Mouse (Mus musculus): ENCODE data around the gene Dot1l. TPM values are rescaled to one million over a fixed set of nuclear protein-coding genes. Genes with fewer than 3 reads are reported as not detected.

The Dot1l gene
- 20.6 TPM for polyA plus RNA-seq (2012; fragmentation: generic; extraction: Trizol)

DNA sequence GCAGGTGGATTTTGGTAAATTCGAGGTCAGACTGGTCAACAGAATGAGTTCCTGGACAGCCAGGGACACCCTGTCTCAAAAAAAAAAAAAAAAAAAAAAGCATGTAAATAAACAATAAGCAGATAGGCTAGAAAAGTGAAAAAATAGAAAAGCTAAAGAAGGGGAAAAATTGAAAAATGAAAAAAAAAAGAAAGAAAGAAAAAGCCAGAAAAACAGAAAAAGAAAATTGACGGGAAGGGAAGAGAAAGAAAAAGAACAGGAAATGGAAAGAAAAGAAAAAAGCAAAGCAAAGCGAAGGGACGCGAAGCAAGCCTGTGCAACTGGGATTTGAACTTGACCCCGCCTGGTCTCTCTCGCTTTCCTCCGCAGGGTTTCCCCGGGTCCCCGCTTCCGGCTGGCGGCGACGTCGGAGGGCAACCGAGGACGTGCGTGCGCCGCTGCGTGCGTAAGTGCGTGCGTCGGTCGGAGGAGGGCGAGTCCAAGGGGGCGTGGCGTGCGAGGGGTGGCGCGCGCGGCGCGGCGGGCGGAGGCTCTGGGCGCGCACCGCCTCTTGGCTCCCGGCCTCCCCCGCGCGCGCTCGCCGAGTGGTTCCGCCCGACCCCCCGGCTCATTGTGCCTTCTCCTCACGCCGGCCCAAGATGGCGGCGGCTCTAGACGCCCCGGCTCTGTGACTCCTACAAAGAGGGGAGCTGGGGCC is at the start of gene Dot1l:
Gene Dot1l (plus strand): TSS at position 613 of the 697 bp plus-strand sequence.
- H3K4me2 ChIP-seq (ENCODE audit: low read depth), result peak within 1 kb of the TSS; percentile 82
- peaks cover 44% of the 10 kb centered on the region for H3K79me2 ChIP-seq (ENCODE audit: control insufficient read depth, insufficient read depth)
- H3K4me3 ChIP-seq, result peak within 1 kb of the TSS; percentile 64
- no peaks in the 10 kb centered on the region for H3K36me3 ChIP-seq (ENCODE audit: control insufficient read depth, insufficient read depth)
- H3K27me3 ChIP-seq (ENCODE audit: control insufficient read depth, insufficient read depth, insufficient read length), result no peaks in the 10 kb centered on the region
- TF ChIP-seq TCF12 (IDR thresholded peaks at IDR 0.05; ENCODE audit: insufficient read depth, poor library complexity, severe bottlenecking) (no peak), E2F4 (IDR thresholded peaks at IDR 0.05; ENCODE audit: insufficient read depth) (peak; percentile 20), MYOG (IDR thresholded peaks at IDR 0.05; ENCODE audit: control insufficient read depth in 1 of 3, insufficient read depth in 1 of 3, insufficient read length in 2 of 3, low read depth in 2 of 3) (peak in 1 of 3 experiments; percentile 57), SRF (IDR thresholded peaks at IDR 0.05; ENCODE audit: control insufficient read depth, insufficient read length, low read depth) (peak; percentile 62), POLR2A (IDR thresholded peaks at IDR 0.05; ENCODE audit: insufficient read length, low read depth) (no peak), REST (IDR thresholded peaks at IDR 0.05; ENCODE audit: insufficient read depth, insufficient read length) (no peak), MAX (IDR thresholded peaks at IDR 0.05; ENCODE audit: low read depth) (no peak), MYOD1 (IDR thresholded peaks at IDR 0.05; ENCODE audit: control insufficient read depth in 1 of 3, insufficient read length in 2 of 3, low read depth in 2 of 3) (peak in 2 of 3 experiments; percentile 9 to 56), POLR2AphosphoS2 (IDR thresholded peaks at IDR 0.05; ENCODE audit: insufficient read length, low read depth) (peak; percentile 71)
- H3ac ChIP-seq (ENCODE audit: control insufficient read depth, insufficient read length), result peak within 1 kb of the TSS; percentile 88

GRCm38 (mm10) chr10:80705479-80705878 is 49.5 kb upstream of the Dot1l start:
- Histone ChIP-seq H3ac (ENCODE audit: control insufficient read depth, insufficient read length) (no peak overlapping the region), H3K4me3 (no peak overlapping the region), H3K36me3 (ENCODE audit: control insufficient read depth, insufficient read depth) (peaks cover 13% of the 10 kb centered on the region), H3K79me2 (ENCODE audit: control insufficient read depth, insufficient read depth) (peaks cover 8% of the 10 kb centered on the region), H3K27me3 (ENCODE audit: control insufficient read depth, insufficient read depth, insufficient read length) (no peaks in the 10 kb centered on the region), H3K4me2 (ENCODE audit: low read depth) (no peak overlapping the region)
- TF ChIP-seq POLR2A (IDR thresholded peaks at IDR 0.05; ENCODE audit: insufficient read length, low read depth) (peak; percentile 28), POLR2AphosphoS2 (IDR thresholded peaks at IDR 0.05; ENCODE audit: insufficient read length, low read depth) (peak; percentile 95), TCF12 (IDR thresholded peaks at IDR 0.05; ENCODE audit: insufficient read depth, poor library complexity, severe bottlenecking) (no peak)

DNA sequence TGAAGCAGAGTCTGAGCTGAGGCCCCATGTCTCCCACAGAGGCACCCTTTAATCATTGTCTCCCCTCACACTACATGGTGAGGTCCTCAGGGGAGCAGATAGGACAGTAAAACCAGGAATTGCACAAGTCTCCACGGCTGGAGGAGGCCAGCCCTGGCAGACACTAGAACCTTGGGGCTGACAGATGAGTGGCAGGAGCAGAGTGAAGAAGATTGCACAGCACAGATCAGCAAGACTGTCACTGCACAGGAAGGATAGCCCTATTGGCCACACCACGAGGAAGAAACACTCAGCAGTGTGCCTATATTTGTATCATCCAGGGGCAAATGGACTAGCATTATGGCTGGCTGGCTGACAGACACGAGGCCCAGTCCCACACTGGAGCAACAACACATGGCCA is 44.2 kb upstream of the Dot1l start:
- no peaks in the 10 kb centered on the region for H3K79me2 ChIP-seq (ENCODE audit: control insufficient read depth, insufficient read depth)
- no peaks in the 10 kb centered on the region for H3K27me3 ChIP-seq (ENCODE audit: control insufficient read depth, insufficient read depth, insufficient read length)
- no peak overlapping the region for H3K4me2 ChIP-seq (ENCODE audit: low read depth)
- H3ac ChIP-seq (ENCODE audit: control insufficient read depth, insufficient read length), result no peak overlapping the region
- H3K4me3 ChIP-seq, result no peak overlapping the region
- peaks cover 49% of the 10 kb centered on the region for H3K36me3 ChIP-seq (ENCODE audit: control insufficient read depth, insufficient read depth)
- TF ChIP-seq TCF3 (IDR thresholded peaks at IDR 0.05; ENCODE audit: insufficient read length, low read depth) (no peak), E2F4 (IDR thresholded peaks at IDR 0.05; ENCODE audit: insufficient read depth) (no peak), MYOG (IDR thresholded peaks at IDR 0.05; ENCODE audit: control insufficient read depth in 1 of 3, insufficient read depth in 1 of 3, insufficient read length in 2 of 3, low read depth in 2 of 3) (no peak), TCF12 (IDR thresholded peaks at IDR 0.05; ENCODE audit: insufficient read depth, poor library complexity, severe bottlenecking) (no peak), REST (IDR thresholded peaks at IDR 0.05; ENCODE audit: insufficient read depth, insufficient read length) (no peak), POLR2A (IDR thresholded peaks at IDR 0.05; ENCODE audit: insufficient read length, low read depth) (no peak), MYOD1 (IDR thresholded peaks at IDR 0.05; ENCODE audit: control insufficient read depth in 1 of 3, insufficient read length in 2 of 3, low read depth in 2 of 3) (no peak), MAX (IDR thresholded peaks at IDR 0.05; ENCODE audit: low read depth) (no peak), USF1 (IDR thresholded peaks at IDR 0.05; ENCODE audit: low read depth) (no peak), SRF (IDR thresholded peaks at IDR 0.05; ENCODE audit: control insufficient read depth, insufficient read length, low read depth) (no peak), CEBPB (IDR thresholded peaks at IDR 0.05; ENCODE audit: insufficient read depth, poor library complexity, severe bottlenecking) (no peak), POLR2AphosphoS2 (IDR thresholded peaks at IDR 0.05; ENCODE audit: insufficient read length, low read depth) (no peak)

DNA sequence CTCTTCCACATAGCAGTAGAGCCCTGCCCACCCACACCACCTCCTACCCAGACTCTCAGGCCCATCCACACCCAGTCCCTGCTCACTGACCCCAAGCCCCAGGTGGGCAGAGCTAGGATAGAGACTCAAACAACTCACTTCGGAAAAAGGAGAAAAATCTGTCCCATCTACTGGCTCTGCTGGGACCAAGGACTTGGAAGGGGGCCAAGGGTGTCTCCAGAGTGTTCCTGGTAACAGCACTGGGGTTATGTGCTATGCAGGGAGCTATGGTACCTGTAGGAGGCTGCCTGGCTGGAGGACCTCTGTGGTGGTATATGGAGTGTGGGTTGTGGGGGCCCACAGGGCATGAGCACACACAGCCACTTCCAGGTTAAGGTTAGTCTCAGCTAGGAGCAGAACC is 37.7 kb upstream of the Dot1l start:
- H3K27me3 ChIP-seq (ENCODE audit: control insufficient read depth, insufficient read depth, insufficient read length), result no peaks in the 10 kb centered on the region
- H3K36me3 ChIP-seq (ENCODE audit: control insufficient read depth, insufficient read depth), result peaks cover 62% of the 10 kb centered on the region
- H3K79me2 ChIP-seq (ENCODE audit: control insufficient read depth, insufficient read depth), result no peaks in the 10 kb centered on the region
- H3K4me2 ChIP-seq (ENCODE audit: low read depth), result no peak overlapping the region
- TF ChIP-seq TCF12 (IDR thresholded peaks at IDR 0.05; ENCODE audit: insufficient read depth, poor library complexity, severe bottlenecking), result no peak
- TF ChIP-seq MYOD1 (IDR thresholded peaks at IDR 0.05; ENCODE audit: control insufficient read depth in 1 of 3, insufficient read length in 2 of 3, low read depth in 2 of 3), result no peak
- no peak overlapping the region for H3K4me3 ChIP-seq
- H3ac ChIP-seq (ENCODE audit: control insufficient read depth, insufficient read length), result no peak overlapping the region

DNA sequence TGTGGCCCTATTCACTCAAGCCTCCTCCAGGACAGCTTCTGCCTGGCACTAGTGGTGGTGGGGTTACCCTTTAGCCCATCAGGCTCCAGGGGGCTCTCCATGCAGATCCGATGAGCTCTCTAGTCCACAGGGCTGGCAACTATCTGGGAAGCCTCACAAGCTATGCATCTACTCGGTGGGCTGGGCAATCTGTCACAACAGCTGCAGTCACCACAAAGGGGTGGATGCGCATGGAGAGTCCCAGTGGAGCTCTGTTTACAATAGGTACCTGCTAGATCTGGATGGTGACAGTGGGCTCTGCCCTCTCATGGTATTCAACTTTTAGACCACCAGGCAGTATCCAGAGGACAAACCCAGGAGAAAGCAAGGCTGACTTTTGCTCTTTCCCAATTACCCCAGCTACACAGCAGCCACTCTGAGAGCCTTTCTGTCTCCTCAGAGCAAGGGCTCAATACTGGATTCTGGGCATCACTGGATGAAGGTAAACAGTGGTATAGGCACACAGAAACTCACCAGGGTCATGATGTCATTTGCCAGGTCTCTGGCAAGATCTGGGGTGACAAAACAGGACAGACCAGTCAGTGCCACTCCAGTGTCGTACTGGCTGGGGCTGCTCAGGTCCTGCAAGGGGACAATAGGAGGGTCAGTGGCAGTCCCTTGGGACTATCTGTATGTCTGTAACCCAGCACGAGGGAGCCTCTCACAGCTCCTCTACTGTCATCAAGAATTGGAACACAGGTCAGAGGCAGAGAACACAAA is 27.5 kb upstream of the Dot1l start:
- Histone ChIP-seq H3K4me2 (ENCODE audit: low read depth) (no peak overlapping the region), H3K36me3 (ENCODE audit: control insufficient read depth, insufficient read depth) (peaks cover 71% of the 10 kb centered on the region), H3K79me2 (ENCODE audit: control insufficient read depth, insufficient read depth) (peaks cover 8% of the 10 kb centered on the region), H3ac (ENCODE audit: control insufficient read depth, insufficient read length) (no peak overlapping the region), H3K27me3 (ENCODE audit: control insufficient read depth, insufficient read depth, insufficient read length) (no peaks in the 10 kb centered on the region), H3K4me3 (no peak overlapping the region)
- TF ChIP-seq TCF3 (IDR thresholded peaks at IDR 0.05; ENCODE audit: insufficient read length, low read depth) (no peak), CEBPB (IDR thresholded peaks at IDR 0.05; ENCODE audit: insufficient read depth, poor library complexity, severe bottlenecking) (no peak), USF1 (IDR thresholded peaks at IDR 0.05; ENCODE audit: low read depth) (no peak), TCF12 (IDR thresholded peaks at IDR 0.05; ENCODE audit: insufficient read depth, poor library complexity, severe bottlenecking) (no peak), MYOG (IDR thresholded peaks at IDR 0.05; ENCODE audit: control insufficient read depth in 1 of 3, insufficient read depth in 1 of 3, insufficient read length in 2 of 3, low read depth in 2 of 3) (peak in 2 of 3 experiments; percentile 42 to 83), POLR2AphosphoS2 (IDR thresholded peaks at IDR 0.05; ENCODE audit: insufficient read length, low read depth) (no peak), SRF (IDR thresholded peaks at IDR 0.05; ENCODE audit: control insufficient read depth, insufficient read length, low read depth) (no peak), REST (IDR thresholded peaks at IDR 0.05; ENCODE audit: insufficient read depth, insufficient read length) (no peak), MYOD1 (IDR thresholded peaks at IDR 0.05; ENCODE audit: control insufficient read depth in 1 of 3, insufficient read length in 2 of 3, low read depth in 2 of 3) (peak in 2 of 3 experiments; percentile 68 to 75)
